Mouse (Mus musculus) intestine, postnatal 0 days (tissue): ENCODE measurements around the gene Tprg. TPM values are rescaled to one million over a fixed set of nuclear protein-coding genes. Genes with fewer than 3 reads are reported as not detected.

ENCODE experiments used
- ATAC-seq: fragments of 200-750 bp; cut with Nextera tagmentation; 2 replicates; pipeline ENCODE4 v1.8.0; 2017; ENCODE audit warnings: mild to moderate bottlenecking, moderate TSS enrichment, moderate library complexity
- H3K27ac ChIP-seq: fragments of 300-500 bp; sonication (generic); 2 replicates; pipeline ENCODE4 v1.5.1; 2014; ENCODE audit warnings: mild to moderate bottlenecking, low read depth, low read length, moderate library complexity
- H3K27me3 ChIP-seq: fragments of 300-500 bp; sonication (generic); replicated peaks from 2 replicates; pipeline ENCODE4 v1.6.1; 2014; ENCODE audit warnings: low read length, mixed read lengths; ENCODE audit not compliant: control insufficient read depth, insufficient read depth
- H3K36me3 ChIP-seq: fragments of 300-500 bp; sonication (generic); 2 replicates; pipeline ENCODE4 v1.6.1; 2014; ENCODE audit warnings: mild to moderate bottlenecking, moderate library complexity; ENCODE audit not compliant: control insufficient read depth, insufficient read depth
- H3K4me1 ChIP-seq: fragments of 300-500 bp; sonication (generic); replicated peaks from 2 replicates; pipeline ENCODE4 v1.6.1; 2014; ENCODE audit warnings: antibody characterized with exemption, low read length, mixed read lengths; ENCODE audit not compliant: control insufficient read depth, insufficient read depth
- H3K4me2 ChIP-seq: fragments of 300-500 bp; sonication (generic); replicated peaks from 2 replicates; pipeline ENCODE4 v1.6.1; 2014; ENCODE audit warnings: low read depth, mild to moderate bottlenecking, moderate library complexity
- H3K4me3 ChIP-seq: fragments of 300-500 bp; sonication (generic); 2 replicates; pipeline ENCODE4 v1.5.1; 2014; ENCODE audit warnings: low read depth, low read length
- H3K9ac ChIP-seq: fragments of 300-500 bp; sonication (generic); 2 replicates; pipeline ENCODE4 v1.6.1; 2014; ENCODE audit warnings: mild to moderate bottlenecking, low read depth, low read length
- H3K9me3 ChIP-seq: fragments of 300-500 bp; sonication (generic); 2 replicates; pipeline ENCODE4 v1.6.1; 2016; ENCODE audit warnings: mixed run types; ENCODE audit not compliant: control insufficient read depth
- CTCF ChIP-seq: sonication (generic); IDR thresholded peaks from 2 replicates; pipeline ENCODE4 v1.5.1; 2016; ENCODE audit warnings: low read depth, mild to moderate bottlenecking, control low read depth, antibody characterized with exemption, moderate library complexity
- WGBS: fragments of 180-500 bp; shearing (Covaris S2); extraction: QIAGEN DNeasy Blood & Tissue Kit; methylation state at CpG from one replicate; pipeline ENCODE4 v1.1.7; 2014; 5-methylcytosine and 5-hydroxymethylcytosine counted together
- polyA plus RNA-seq: library from polyadenylated mRNA; unstranded; fragments of >200 nt; fragmentation: Nextera tagmentation; extraction: Ambion mirVana; gene quantifications from 2 replicates; pipeline ENCODE4 v1.2.1, GENCODE M21; 2015

The Tprg gene
- polyA plus RNA-seq, 1 experiment from 2014 or later = not detected

- ATAC-seq = no peak
- WGBS = 29% methylated on average over 3 of the region's 3 CpGs
- H3K4me3 ChIP-seq = no peak overlapping the region
- no peak overlapping the region for H3K4me2 ChIP-seq
- no peak for TF ChIP-seq CTCF
- no peak overlapping the region for H3K9ac ChIP-seq
- no peaks in the 10 kb centered on the region for H3K27me3 ChIP-seq
- H3K27ac ChIP-seq = no peak overlapping the region
- no peaks in the 10 kb centered on the region for H3K4me1 ChIP-seq
- no peaks in the 10 kb centered on the region for H3K9me3 ChIP-seq
- no peaks in the 10 kb centered on the region for H3K36me3 ChIP-seq
Measured at GRCm38 (mm10) chr16:25426261-25426660, 139.6 kb downstream of the Tprg start.

- Histone ChIP-seq H3K9ac (no peak overlapping the region), H3K4me1 (no peaks in the 10 kb centered on the region), H3K27me3 (no peaks in the 10 kb centered on the region), H3K4me3 (no peak overlapping the region), H3K9me3 (no peaks in the 10 kb centered on the region), H3K4me2 (no peak overlapping the region), H3K36me3 (no peaks in the 10 kb centered on the region), H3K27ac (no peak overlapping the region)
- WGBS = 48% methylated on average over 2 of the region's 2 CpGs
- ATAC-seq = no peak
- TF ChIP-seq CTCF = no peak
Measured at GRCm38 (mm10) chr16:25440039-25440438, 153.4 kb downstream of the Tprg start.

GRCm38 (mm10) chr16:25445580-25445979 lies 159.0 kb downstream of the Tprg start:
- 77% methylated on average over 7 of the region's 7 CpGs for WGBS
- Histone ChIP-seq H3K27ac (no peak overlapping the region), H3K9me3 (no peaks in the 10 kb centered on the region), H3K27me3 (no peaks in the 10 kb centered on the region), H3K4me3 (no peak overlapping the region), H3K4me2 (no peak overlapping the region), H3K36me3 (no peaks in the 10 kb centered on the region), H3K4me1 (no peaks in the 10 kb centered on the region), H3K9ac (no peak overlapping the region)
- no peak for TF ChIP-seq CTCF
- no peak for ATAC-seq

- no peaks in the 10 kb centered on the region for H3K4me1 ChIP-seq
- ATAC-seq = no peak
- no peaks in the 10 kb centered on the region for H3K9me3 ChIP-seq
- no peak overlapping the region for H3K9ac ChIP-seq
- H3K27ac ChIP-seq = no peak overlapping the region
- no peaks in the 10 kb centered on the region for H3K36me3 ChIP-seq
- no peak overlapping the region for H3K4me3 ChIP-seq
- no peaks in the 10 kb centered on the region for H3K27me3 ChIP-seq
- 68% methylated on average over 3 of the region's 3 CpGs for WGBS
- no peak for TF ChIP-seq CTCF
- H3K4me2 ChIP-seq = no peak overlapping the region
Measured at GRCm38 (mm10) chr16:25451511-25451910, 164.9 kb downstream of the Tprg start.

GRCm38 (mm10) chr16:25464732-25465131 lies 178.1 kb downstream of the Tprg start:
- H3K27ac ChIP-seq = no peak overlapping the region
- no peak for TF ChIP-seq CTCF
- no peak overlapping the region for H3K9ac ChIP-seq
- H3K4me1 ChIP-seq = no peaks in the 10 kb centered on the region
- ATAC-seq = no peak
- no peak overlapping the region for H3K4me2 ChIP-seq
- 81% methylated on average over 4 of the region's 4 CpGs for whole genome bisulfite sequencing
- H3K36me3 ChIP-seq = no peaks in the 10 kb centered on the region
- no peaks in the 10 kb centered on the region for H3K9me3 ChIP-seq
- H3K27me3 ChIP-seq = no peaks in the 10 kb centered on the region
- H3K4me3 ChIP-seq = no peak overlapping the region

GRCm38 (mm10) chr16:25465435-25466139 lies 179.0 kb downstream of the Tprg start:
- WGBS = 46% methylated on average over 13 of the region's 13 CpGs
- Histone ChIP-seq H3K4me1 (no peaks in the 10 kb centered on the region), H3K27ac (no peak overlapping the region), H3K36me3 (no peaks in the 10 kb centered on the region), H3K27me3 (no peaks in the 10 kb centered on the region), H3K9ac (no peak overlapping the region), H3K9me3 (no peaks in the 10 kb centered on the region), H3K4me3 (no peak overlapping the region), H3K4me2 (no peak overlapping the region)
- TF ChIP-seq CTCF = no peak
- ATAC-seq = no peak
